Mouse (Mus musculus) liver, embryonic 14.5 days (tissue): ENCODE data around the gene Sycp2l.
"Not testable (repeated sequence)": the region's sequence is repeated elsewhere in the genome, so short reads cannot be mapped to it uniquely, and the experiment has no call there.

Source experiments
- CTCF ChIP-seq: IDR thresholded peaks from 2 replicates; pipeline ENCODE4 v1.5.1; 2016; ENCODE audit warnings: antibody characterized with exemption, low read depth, control low read depth
- EP300 ChIP-seq: IDR thresholded peaks from 2 replicates; pipeline ENCODE4 v1.6.1; 2016; ENCODE audit warnings: antibody characterized with exemption, low read depth

DNA sequence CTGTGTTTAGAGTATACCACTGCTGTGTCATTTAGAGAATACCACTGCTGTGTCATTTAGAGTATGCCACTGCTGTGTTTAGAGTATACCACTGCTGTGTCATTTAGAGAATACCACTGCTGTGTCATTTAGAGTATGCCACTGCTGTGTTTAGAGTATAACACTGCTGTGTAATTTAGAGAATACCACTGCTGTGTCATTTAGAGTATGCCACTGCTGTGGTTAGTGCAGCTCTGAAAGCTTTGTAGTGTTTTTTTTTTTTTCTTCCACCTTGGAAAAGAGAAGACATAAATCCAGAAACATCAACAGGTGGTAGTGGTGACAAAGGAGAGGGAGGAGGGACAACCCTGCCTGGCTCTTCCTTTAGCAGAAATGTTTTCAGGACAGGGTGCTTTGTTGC lies 91.5 kb downstream of the Sycp2l start:
- not testable (repeated sequence) for TF ChIP-seq CTCF, EP300
